Mouse (Mus musculus) kidney, adult 2 months (tissue): Measurements from ENCODE around the gene Snx32. TPM values are rescaled to one million over a fixed set of nuclear protein-coding genes. Genes with fewer than 3 reads are reported as not detected.

Experiments
- DNase-seq: peaks from one replicate; pipeline ENCODE4 v3.0.0; 2021
- H3K27ac ChIP-seq: fragments of 200-500 bp; 2 replicates; pipeline ENCODE4 v1.5.1; 2012; ENCODE audit warnings: low read depth, low read length, control low read depth, inconsistent platforms; ENCODE audit not compliant: insufficient read depth
- H3K27me3 ChIP-seq: fragments of 200-500 bp; replicated peaks from 2 replicates; pipeline ENCODE4 v1.6.1; 2012; ENCODE audit warnings: mild to moderate bottlenecking, moderate library complexity, low read length, inconsistent platforms; ENCODE audit not compliant: control insufficient read depth, insufficient read depth
- H3K36me3 ChIP-seq: fragments of 200-500 bp; 2 replicates; pipeline ENCODE4 v1.6.1; 2012; ENCODE audit warnings: mild to moderate bottlenecking, moderate library complexity, low read length, inconsistent platforms; ENCODE audit not compliant: control insufficient read depth, insufficient read depth
- H3K4me1 ChIP-seq: fragments of 200-500 bp; 2 replicates; pipeline ENCODE4 v1.6.1; 2011; ENCODE audit warnings: low read length; ENCODE audit not compliant: control insufficient read depth, insufficient read depth
- H3K4me3 ChIP-seq: fragments of 200-500 bp; 2 replicates; pipeline ENCODE4 v1.5.1; 2011; ENCODE audit warnings: mild to moderate bottlenecking, low read depth, low read length, control low read depth; ENCODE audit not compliant: insufficient read depth
- CTCF ChIP-seq: fragments of 200-500 bp; conservative IDR thresholded peaks from 2 replicates; pipeline ENCODE4 v1.5.1; 2011; ENCODE audit warnings: low read depth, mild to moderate bottlenecking, control low read depth, low read length, moderate library complexity, mixed read lengths; ENCODE audit not compliant: insufficient read depth, insufficient read length
- POLR2A ChIP-seq: fragments of 200-500 bp; IDR thresholded peaks from one replicate; pipeline ENCODE4 v1.6.1; 2011; ENCODE audit warnings: low read depth, low read length, control low read depth
- WGBS: fragments of 180-500 bp; shearing (Covaris S2); methylation state at CpG from one replicate; pipeline ENCODE4 v1.1.7; 2018; 5-methylcytosine and 5-hydroxymethylcytosine counted together
- polyA plus RNA-seq: library from polyadenylated mRNA; depleted of rRNA; stranded (reverse); fragments of >200 nt; gene quantifications from 2 replicates; pipeline ENCODE4 v1.2.3, GENCODE M21; 2012

The Snx32 gene
- polyA plus RNA-seq, 1 experiment, result 14.7 TPM

DNA sequence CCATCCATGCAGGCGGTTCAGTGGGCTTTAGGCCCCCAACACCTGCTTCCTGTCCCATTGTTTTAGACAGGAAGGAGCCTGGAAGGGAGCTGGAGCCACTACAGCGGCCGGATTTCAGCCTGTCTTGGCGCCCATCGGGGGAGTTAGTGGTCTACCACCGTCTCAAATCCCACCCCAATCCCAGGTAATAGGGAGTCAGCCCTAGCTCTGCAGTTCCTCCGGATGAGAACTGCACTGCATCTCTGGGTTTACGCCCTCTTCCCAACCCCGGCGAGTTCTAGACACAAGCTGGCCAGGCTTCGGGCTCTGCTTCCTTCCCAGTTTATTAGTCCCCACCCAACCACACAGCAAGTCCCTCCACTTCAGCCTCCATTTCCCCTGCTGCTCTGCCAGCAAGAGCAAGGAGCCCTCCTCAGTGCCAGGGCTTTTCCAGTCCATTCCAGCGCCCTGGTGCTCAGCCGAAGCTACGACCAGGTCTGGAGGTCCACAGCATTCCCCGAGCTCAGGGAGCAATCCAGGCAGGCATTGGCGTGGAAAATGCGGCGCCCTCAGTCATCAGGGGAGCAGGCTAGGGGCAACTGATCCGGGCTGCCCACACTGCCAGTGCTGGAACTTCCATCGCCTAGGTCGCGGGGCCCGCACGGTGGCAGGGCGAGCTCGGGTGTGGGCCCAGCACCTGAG is 54.0 kb downstream of the Snx32 start:
- 0 out of 2 replicates have a peak, but pooled peaks cover 1% of the 10 kb centered on the region for H3K36me3 ChIP-seq
- DNase-seq, result peak; percentile 65

DNA sequence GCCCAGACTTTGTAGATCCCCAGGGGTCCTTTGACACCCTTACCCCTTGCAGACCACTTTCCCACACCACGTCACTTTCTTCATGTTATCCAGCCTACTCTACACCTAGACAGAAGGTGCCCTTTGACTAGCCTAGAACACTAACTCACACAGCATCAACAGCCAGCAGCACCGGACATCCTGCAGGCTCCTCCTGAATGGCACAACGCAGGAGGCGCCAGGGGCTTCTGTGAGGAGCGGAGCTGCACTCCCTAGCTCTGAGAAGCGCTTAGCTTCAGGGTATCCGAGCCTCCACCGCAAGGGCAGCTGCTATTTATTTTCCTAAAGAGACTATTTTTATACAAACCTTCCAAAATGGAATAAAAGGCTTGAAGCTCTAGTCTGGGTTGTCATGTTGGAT is 54.8 kb downstream of the Snx32 start:
- 67% methylated on average over 8 of the region's 8 CpGs for WGBS
- no peak for DNase-seq
- Histone ChIP-seq H3K36me3 (0 out of 2 replicates have a peak, but pooled peaks cover 1% of the 10 kb centered on the region), H3K27me3 (no peaks in the 10 kb centered on the region), H3K27ac (peak overlapping the region; percentile 37), H3K4me1 (no peaks in the 10 kb centered on the region; the same call in 1 of the 2 replicates), H3K4me3 (peak overlapping the region; percentile 47)
- no peak for TF ChIP-seq POLR2A
- TF ChIP-seq CTCF, result no peak

More for the DNA sequence above, 54.0 kb downstream of the Snx32 start:
- TF ChIP-seq CTCF (no peak), POLR2A (no peak)
- Histone ChIP-seq H3K27me3 (no peaks in the 10 kb centered on the region), H3K27ac (peak overlapping the region; percentile 84), H3K4me3 (peak overlapping the region; percentile 61), H3K4me1 (peaks cover 2% of the 10 kb centered on the region; the same call in 1 of the 2 replicates)
- WGBS, result 7% methylated on average over 26 of the region's 26 CpGs

DNA sequence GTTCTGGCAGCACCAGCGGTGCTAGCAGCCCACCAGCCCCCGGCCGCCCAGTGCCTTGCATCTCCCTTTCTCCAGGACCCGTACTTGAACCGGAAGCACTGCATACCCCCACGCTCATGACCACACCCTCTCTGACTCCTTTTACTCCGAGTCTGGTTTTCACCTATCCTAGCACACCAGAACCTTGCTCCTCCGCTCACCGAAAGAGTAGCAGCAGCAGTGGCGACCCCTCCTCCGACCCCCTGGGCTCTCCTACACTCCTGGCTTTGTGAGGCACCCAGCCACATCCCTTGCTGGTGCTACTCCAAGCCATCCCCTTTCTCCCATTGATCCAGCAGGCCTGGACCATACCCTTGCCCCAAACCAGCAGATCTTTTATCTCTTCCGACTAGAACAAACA is 55.3 kb downstream of the Snx32 start:
- H3K4me1 ChIP-seq, result no peaks in the 10 kb centered on the region; the same call in 1 of the 2 replicates
- WGBS, result 70% methylated on average over 12 of the region's 12 CpGs
- H3K36me3 ChIP-seq, result 0 out of 2 replicates have a peak, but pooled peaks cover 1% of the 10 kb centered on the region
- no peak for DNase-seq
- TF ChIP-seq POLR2A, result no peak
- no peak for TF ChIP-seq CTCF
- H3K27ac ChIP-seq, result no peak overlapping the region; the same call in 1 of the 2 replicates
- H3K27me3 ChIP-seq, result no peaks in the 10 kb centered on the region
- no peak overlapping the region for H3K4me3 ChIP-seq

DNA sequence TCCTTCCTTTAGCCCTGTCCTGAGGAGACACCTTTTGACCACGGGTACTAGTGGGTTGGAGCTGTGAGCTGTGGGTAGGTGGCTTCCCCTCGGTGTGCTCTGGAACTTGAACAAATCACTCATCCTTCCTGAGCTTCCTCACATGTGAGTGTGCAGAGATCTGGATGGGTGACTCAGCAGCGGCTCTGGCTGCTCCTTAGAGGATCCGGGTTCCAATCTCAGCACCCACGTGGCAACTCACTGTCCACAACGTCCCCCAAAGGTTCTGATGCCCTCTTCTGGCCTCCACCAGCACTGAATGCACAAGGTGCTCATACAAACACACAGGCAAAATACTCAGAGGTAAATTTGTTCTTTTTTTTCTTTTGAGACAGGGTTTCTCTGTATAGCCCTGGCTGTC is 58.6 kb downstream of the Snx32 start:
- 0 out of 2 replicates have a peak, but pooled peaks cover 1% of the 10 kb centered on the region for H3K36me3 ChIP-seq
- WGBS, result 76% methylated on average over 6 of the region's 6 CpGs
- TF ChIP-seq CTCF, result no peak
- no peak for TF ChIP-seq POLR2A

DNA sequence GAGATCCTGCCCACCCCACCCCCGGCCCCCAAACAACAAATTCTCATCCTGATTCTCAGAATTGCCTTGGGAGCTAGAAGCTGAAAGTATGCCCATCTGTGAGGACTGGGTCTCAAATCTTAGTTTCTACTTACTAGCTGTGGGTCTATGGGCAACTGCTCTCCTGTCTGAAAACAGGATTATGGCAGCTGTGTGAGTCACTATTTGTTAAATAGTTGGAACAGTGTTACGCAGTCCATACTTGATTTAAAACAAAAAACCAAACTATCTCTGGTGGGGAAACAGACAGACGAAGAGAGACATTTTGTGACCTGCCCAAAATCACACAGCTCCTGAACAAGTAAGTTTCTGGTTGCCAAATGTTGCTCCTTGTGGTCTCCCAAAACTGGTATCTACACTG is 60.7 kb downstream of the Snx32 start:
- Histone ChIP-seq H3K4me3 (no peak overlapping the region), H3K27ac (no peak overlapping the region), H3K36me3 (no peaks in the 10 kb centered on the region), H3K27me3 (peaks cover 4% of the 10 kb centered on the region), H3K4me1 (0 out of 2 replicates have a peak, but pooled peaks cover 10% of the 10 kb centered on the region)
- 87% methylated on average over 3 of the region's 3 CpGs for WGBS
- DNase-seq, result no peak
- TF ChIP-seq POLR2A (no peak), CTCF (no peak)

More for the DNA sequence above, 58.6 kb downstream of the Snx32 start:
- H3K4me3 ChIP-seq, result no peak overlapping the region
- 0 out of 2 replicates have a peak, but pooled peaks cover 3% of the 10 kb centered on the region for H3K4me1 ChIP-seq
- H3K27ac ChIP-seq, result no peak overlapping the region
- DNase-seq, result no peak
- peaks cover 4% of the 10 kb centered on the region for H3K27me3 ChIP-seq

DNA sequence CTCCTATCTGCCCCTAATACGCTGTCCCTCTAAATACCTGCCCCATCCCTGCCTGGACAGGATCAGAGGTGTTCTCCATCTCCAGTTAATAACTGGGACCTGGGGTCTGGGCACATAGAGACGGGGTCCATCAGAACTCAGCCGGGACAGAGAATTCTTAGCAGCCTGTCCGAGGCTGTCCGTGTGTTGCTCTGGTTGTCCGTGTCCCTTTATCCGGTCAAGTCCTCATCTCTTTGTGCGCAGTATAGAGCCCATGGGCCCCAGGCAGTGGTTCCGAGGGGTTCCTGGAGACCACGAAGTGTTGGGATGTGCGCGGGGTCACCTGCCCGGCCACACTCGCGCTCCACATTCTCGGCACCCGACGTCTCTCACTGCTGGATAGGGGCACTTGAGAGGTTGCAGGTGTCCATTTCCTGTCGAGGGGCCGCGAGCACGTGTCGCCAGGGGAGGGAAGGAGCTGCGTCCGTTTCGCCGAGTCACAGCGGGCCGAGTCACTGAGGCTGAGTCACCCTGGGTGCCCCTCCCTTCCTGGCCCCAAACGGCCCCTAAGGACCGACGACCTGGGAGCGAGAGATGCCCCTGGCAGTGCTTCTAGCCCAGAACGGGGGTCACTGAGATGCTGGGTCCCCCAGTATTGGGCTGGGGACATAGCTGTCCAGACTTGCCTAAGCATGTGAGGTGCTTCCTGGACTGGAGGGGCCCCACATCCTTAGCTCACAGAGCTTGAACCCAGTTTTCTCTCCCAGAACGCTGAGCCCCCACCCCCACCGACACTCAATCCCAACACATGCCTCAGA is 61.8 kb downstream of the Snx32 start:
- H3K27ac ChIP-seq, result no peak overlapping the region
- H3K36me3 ChIP-seq, result no peaks in the 10 kb centered on the region
- 0 out of 2 replicates have a peak, but pooled peaks cover 10% of the 10 kb centered on the region for H3K4me1 ChIP-seq
- H3K4me3 ChIP-seq, result no peak overlapping the region
- TF ChIP-seq CTCF (no peak), POLR2A (no peak)
- H3K27me3 ChIP-seq, result peaks cover 4% of the 10 kb centered on the region
- no peak for DNase-seq
- WGBS, result 8% methylated on average over 36 of the region's 36 CpGs

DNA sequence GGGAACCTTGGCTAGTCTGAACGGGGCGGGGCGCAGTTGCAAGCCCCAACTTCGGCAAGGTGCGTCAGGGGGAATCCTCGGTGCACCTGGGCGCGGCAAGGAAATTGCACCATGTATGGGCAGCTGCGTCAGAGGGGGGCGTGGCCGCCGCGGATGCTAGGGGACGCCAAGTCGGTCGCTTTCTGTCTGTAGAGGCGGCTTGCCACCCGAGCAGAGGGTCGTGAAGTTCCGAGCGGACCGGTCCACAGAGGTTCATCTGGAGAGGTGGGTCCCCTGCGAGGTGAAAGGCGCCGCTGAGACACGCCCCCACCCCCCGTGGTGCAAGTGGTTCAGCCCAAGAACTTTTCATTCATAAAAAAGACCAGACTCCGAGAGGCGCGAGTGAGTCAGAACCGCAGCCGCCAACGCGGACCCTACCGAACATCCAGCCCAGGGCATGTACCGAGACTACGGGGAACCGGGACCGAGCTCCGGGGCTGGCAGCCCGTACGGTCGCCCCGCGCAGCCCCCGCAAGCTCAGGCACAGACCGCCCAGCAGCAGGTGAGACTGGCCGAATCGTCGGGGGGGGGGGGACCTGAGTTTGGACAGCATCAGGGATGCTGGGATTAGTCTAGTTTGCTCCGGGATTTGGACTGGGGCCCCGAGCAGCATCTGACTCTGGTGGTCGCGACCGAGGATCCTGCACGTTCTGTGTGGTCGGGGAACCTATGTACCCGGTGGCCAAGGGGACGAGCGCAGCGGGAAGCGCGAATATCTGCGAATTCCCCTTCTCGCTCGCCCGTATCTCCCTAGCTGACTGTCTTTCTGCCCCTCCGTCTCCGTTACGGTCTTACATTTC is 62.6 kb downstream of the Snx32 start, which contains the start of gene Fosl1:
Fosl1 (plus strand) TSS at position 33 of the 839 bp plus-strand sequence.
- peak; percentile 60 for DNase-seq
- Histone ChIP-seq H3K27me3 (peaks cover 4% of the 10 kb centered on the region), H3K4me3 (peak within 1 kb of the TSS; percentile 53), H3K36me3 (no peaks in the 10 kb centered on the region), H3K4me1 (0 out of 2 replicates have a peak, but pooled peaks cover 10% of the 10 kb centered on the region), H3K27ac (no peak within 1 kb of the TSS)
- no peak for TF ChIP-seq POLR2A
- TF ChIP-seq CTCF, result no peak
- WGBS, result under 1% methylated on average over 70 of the region's 70 CpGs
